Mouse (Mus musculus) forebrain, embryonic 16.5 days (tissue): ENCODE measurements around the gene Doxl2. TPM values are rescaled to one million over a fixed set of nuclear protein-coding genes. Genes with fewer than 3 reads are reported as not detected.
"Not testable (repeated sequence)": the region's sequence is repeated elsewhere in the genome, so short reads cannot be mapped to it uniquely, and the experiment has no call there.

Experiments used
- ATAC-seq: fragments of 200-750 bp; cut with Nextera tagmentation; 2 replicates; pipeline ENCODE4 v1.8.0; 2017; ENCODE audit warnings: mild to moderate bottlenecking, moderate library complexity
- H3K27ac ChIP-seq: fragments of 300-500 bp; sonication (generic); 2 replicates; pipeline ENCODE4 v1.5.1; 2014; ENCODE audit warnings: low read length, control low read depth
- H3K27me3 ChIP-seq: fragments of 300-500 bp; sonication (generic); replicated peaks from 2 replicates; pipeline ENCODE4 v1.6.1; 2014; ENCODE audit warnings: low read length; ENCODE audit not compliant: control insufficient read depth, insufficient read depth
- H3K36me3 ChIP-seq: fragments of 300-500 bp; sonication (generic); 2 replicates; pipeline ENCODE4 v1.6.1; 2014; ENCODE audit not compliant: control insufficient read depth, insufficient read depth
- H3K4me1 ChIP-seq: fragments of 300-500 bp; sonication (generic); replicated peaks from 2 replicates; pipeline ENCODE4 v1.6.1; 2014; ENCODE audit warnings: low read length; ENCODE audit not compliant: control insufficient read depth, insufficient read depth
- H3K4me2 ChIP-seq: fragments of 300-500 bp; sonication (generic); 2 replicates; pipeline ENCODE4 v1.6.1; 2014; ENCODE audit warnings: mild to moderate bottlenecking, low read length, control low read depth
- H3K4me3 ChIP-seq: fragments of 300-500 bp; sonication (generic); replicated peaks from 2 replicates; pipeline ENCODE4 v1.5.1; 2014; ENCODE audit warnings: mild to moderate bottlenecking, low read length, control low read depth
- H3K9ac ChIP-seq: fragments of 300-500 bp; sonication (generic); replicated peaks from 2 replicates; pipeline ENCODE4 v1.6.1; 2014; ENCODE audit warnings: low read depth, low read length, control low read depth
- H3K9me3 ChIP-seq: fragments of 300-500 bp; sonication (generic); 2 replicates; pipeline ENCODE4 v1.6.1; 2016; ENCODE audit warnings: low read length; ENCODE audit not compliant: control insufficient read depth
- WGBS: fragments of 180-500 bp; shearing (Covaris S2); extraction: QIAGEN DNeasy Blood & Tissue Kit; methylation state at CpG from one replicate; pipeline ENCODE4 v1.1.7; 2014; 5-methylcytosine and 5-hydroxymethylcytosine counted together
- polyA plus RNA-seq: library from polyadenylated mRNA; unstranded; fragments of >200 nt; fragmentation: Nextera tagmentation; extraction: Ambion mirVana; gene quantifications from 2 replicates; pipeline ENCODE4 v1.2.1, GENCODE M21; 2015

Doxl2 gene
- polyA plus RNA-seq, 1 experiment from 2014 or later, result not detected

DNA sequence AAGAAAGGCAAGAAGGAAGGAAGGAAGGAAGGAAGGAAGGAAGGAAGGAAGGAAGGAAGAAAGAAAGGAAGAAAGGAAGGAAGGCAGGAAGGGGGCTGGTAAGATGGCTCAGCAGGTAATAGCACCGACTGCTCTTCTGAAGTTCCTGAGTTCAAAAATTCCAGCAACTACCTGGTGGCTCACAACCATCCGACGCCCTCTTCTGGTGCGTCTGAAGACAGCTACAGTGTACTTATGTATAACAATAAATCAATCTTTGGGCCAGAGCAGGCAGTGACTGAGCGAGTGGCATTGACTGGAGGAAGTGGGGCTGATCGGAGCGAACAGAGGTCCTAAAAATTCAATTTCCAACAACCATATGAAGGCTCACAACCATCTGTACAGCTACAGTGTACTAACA is 15.6 kb upstream of the Doxl2 start:
- H3K27ac ChIP-seq, H3K4me3 ChIP-seq, H3K4me2 ChIP-seq, H3K36me3 ChIP-seq, H3K27me3 ChIP-seq, ATAC-seq, H3K4me1 ChIP-seq, H3K9me3 ChIP-seq, H3K9ac ChIP-seq: not testable (repeated sequence)
- 28% methylated on average over 7 of the region's 7 CpGs for WGBS

GRCm38 (mm10) chr6:48966696-48967095 is 8.1 kb upstream of the Doxl2 start:
- H3K27me3 ChIP-seq, H3K4me1 ChIP-seq, H3K9ac ChIP-seq, H3K36me3 ChIP-seq, H3K4me3 ChIP-seq, H3K9me3 ChIP-seq, H3K27ac ChIP-seq, H3K4me2 ChIP-seq, ATAC-seq: not testable (repeated sequence)
- 85% methylated on average over 5 of the region's 5 CpGs for WGBS

DNA sequence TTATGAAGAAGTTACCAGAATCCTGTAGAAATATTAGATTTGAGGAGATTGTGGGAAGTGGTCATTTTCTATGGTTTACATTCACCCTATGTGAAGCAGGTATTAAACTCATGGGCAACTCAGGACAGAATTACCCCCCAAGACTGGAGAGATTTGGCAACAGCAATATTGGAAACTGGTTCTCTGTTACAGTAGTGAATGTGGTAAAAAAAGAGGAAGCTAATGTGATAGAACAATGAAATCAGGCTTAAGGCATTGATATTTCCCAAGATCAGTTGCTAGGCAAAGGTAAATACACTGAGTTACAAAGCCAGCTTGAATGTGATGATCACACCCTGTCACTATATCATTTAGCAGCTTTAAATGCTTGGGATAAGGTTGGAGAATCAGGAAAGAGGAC is 6.9 kb upstream of the Doxl2 start:
- Histone ChIP-seq H3K27ac (no peak overlapping the region), H3K27me3 (no peaks in the 10 kb centered on the region), H3K4me3 (no peak overlapping the region), H3K9ac (no peak overlapping the region), H3K9me3 (no peaks in the 10 kb centered on the region), H3K4me1 (no peaks in the 10 kb centered on the region), H3K36me3 (no peaks in the 10 kb centered on the region), H3K4me2 (no peak overlapping the region)
- ATAC-seq, result no peak

GRCm38 (mm10) chr6:48979616-48980015 is 4.9 kb downstream of the Doxl2 start:
- Histone ChIP-seq H3K36me3 (no peaks in the 10 kb centered on the region), H3K4me2 (no peak overlapping the region), H3K27me3 (0 out of 2 replicates have a peak, but pooled peaks cover 3% of the 10 kb centered on the region), H3K4me1 (no peaks in the 10 kb centered on the region), H3K9ac (no peak overlapping the region), H3K4me3 (no peak overlapping the region), H3K9me3 (no peaks in the 10 kb centered on the region), H3K27ac (no peak overlapping the region)
- WGBS, result 56% methylated on average over 1 of the region's 1 CpGs
- ATAC-seq, result no peak

GRCm38 (mm10) chr6:48982305-48982704 is 7.5 kb downstream of the Doxl2 start:
- H3K36me3 ChIP-seq, result no peaks in the 10 kb centered on the region
- no peaks in the 10 kb centered on the region for H3K9me3 ChIP-seq
- WGBS, result 80% methylated on average over 3 of the region's 3 CpGs
- no peak overlapping the region for H3K9ac ChIP-seq
- no peak overlapping the region for H3K27ac ChIP-seq
- H3K27me3 ChIP-seq, result 0 out of 2 replicates have a peak, but pooled peaks cover 3% of the 10 kb centered on the region
- H3K4me2 ChIP-seq, result no peak overlapping the region
- no peak overlapping the region for H3K4me3 ChIP-seq
- H3K4me1 ChIP-seq, result no peaks in the 10 kb centered on the region
- ATAC-seq, result no peak

DNA sequence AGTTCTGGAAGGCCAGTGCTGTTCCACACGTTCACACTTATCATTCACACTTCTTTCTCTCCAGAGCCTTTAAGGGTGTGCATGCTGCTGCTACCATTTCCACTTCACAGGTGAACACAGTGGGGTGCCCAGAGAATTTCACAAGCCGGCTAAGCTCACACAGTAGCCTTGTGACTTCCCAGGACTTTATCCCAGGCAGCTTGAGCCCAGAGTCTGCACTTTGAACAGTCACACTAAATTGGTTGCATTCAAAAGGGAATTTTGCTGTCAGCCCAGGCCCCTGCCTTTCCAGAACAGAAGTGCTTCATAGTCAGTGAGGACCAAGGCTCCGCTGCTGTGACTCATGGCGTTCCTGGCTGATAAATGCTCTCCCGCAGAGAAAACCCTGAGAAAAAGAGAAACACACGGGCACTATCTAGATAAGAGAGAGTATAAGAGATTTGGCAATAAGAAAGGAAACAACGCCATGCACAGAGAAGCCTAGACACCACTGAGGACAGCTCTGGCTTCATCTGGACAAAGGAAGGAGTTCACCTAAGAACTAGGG is 11.8 kb downstream of the Doxl2 start, which contains the start of gene Svs1:
TSS of gene Svs1 (plus strand) at position 418 of the 547 bp plus-strand sequence.
- Histone ChIP-seq H3K36me3 (no peaks in the 10 kb centered on the region), H3K27ac (no peak within 1 kb of the TSS), H3K9ac (no peak within 1 kb of the TSS), H3K27me3 (no peaks in the 10 kb centered on the region), H3K4me3 (no peak within 1 kb of the TSS), H3K4me2 (no peak within 1 kb of the TSS), H3K4me1 (no peaks in the 10 kb centered on the region), H3K9me3 (no peaks in the 10 kb centered on the region)
- WGBS, result 67% methylated on average over 7 of the region's 7 CpGs
- ATAC-seq, result no peak

- Histone ChIP-seq H3K27me3 (no peaks in the 10 kb centered on the region), H3K4me1 (no peaks in the 10 kb centered on the region), H3K9ac (no peak overlapping the region), H3K4me3 (no peak overlapping the region), H3K4me2 (no peak overlapping the region), H3K27ac (no peak overlapping the region), H3K36me3 (no peaks in the 10 kb centered on the region), H3K9me3 (no peaks in the 10 kb centered on the region)
- ATAC-seq, result no peak
- WGBS, result 95% methylated on average over 5 of the region's 5 CpGs
Measured at GRCm38 (mm10) chr6:48989971-48990370, 15.2 kb downstream of the Doxl2 start.

DNA sequence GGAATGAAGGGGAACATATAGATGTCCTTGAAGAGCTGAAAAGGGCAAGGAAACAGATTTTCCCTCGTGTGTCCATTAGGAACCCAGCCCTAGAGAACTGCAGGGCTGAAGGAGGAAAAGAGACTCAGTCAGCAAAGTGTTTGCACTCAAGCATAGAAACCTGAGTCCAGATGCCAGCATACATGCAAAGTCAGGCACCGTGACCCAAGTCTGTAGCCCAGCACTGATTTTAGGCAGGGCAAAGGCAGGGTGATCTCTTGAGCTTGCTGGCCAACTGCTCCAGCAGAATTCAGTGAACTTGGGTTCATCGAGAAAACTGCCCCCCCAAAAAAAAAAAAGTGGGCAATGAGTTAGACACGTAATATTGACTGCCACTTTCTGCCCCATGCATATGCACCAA is 17.2 kb downstream of the Doxl2 start:
- Histone ChIP-seq H3K4me2 (no peak overlapping the region), H3K4me1 (no peaks in the 10 kb centered on the region), H3K27ac (no peak overlapping the region), H3K27me3 (no peaks in the 10 kb centered on the region), H3K9ac (no peak overlapping the region), H3K9me3 (no peaks in the 10 kb centered on the region), H3K36me3 (no peaks in the 10 kb centered on the region), H3K4me3 (no peak overlapping the region)
- WGBS, result 79% methylated on average over 4 of the region's 4 CpGs
- ATAC-seq, result no peak

- ATAC-seq, result no peak
- H3K4me2 ChIP-seq, result no peak overlapping the region
- H3K9ac ChIP-seq, result no peak overlapping the region
- no peak overlapping the region for H3K27ac ChIP-seq
- H3K36me3 ChIP-seq, result no peaks in the 10 kb centered on the region
- H3K9me3 ChIP-seq, result no peaks in the 10 kb centered on the region
- H3K4me3 ChIP-seq, result no peak overlapping the region
- no peaks in the 10 kb centered on the region for H3K4me1 ChIP-seq
- 84% methylated on average over 6 of the region's 6 CpGs for whole genome bisulfite sequencing
- H3K27me3 ChIP-seq, result no peaks in the 10 kb centered on the region
Measured at GRCm38 (mm10) chr6:48998186-48998585, 23.4 kb downstream of the Doxl2 start.

GRCm38 (mm10) chr6:48998796-48999195 is 24.0 kb downstream of the Doxl2 start:
- H3K9ac ChIP-seq, result no peak overlapping the region
- H3K27ac ChIP-seq, result no peak overlapping the region
- no peak overlapping the region for H3K4me3 ChIP-seq
- no peaks in the 10 kb centered on the region for H3K36me3 ChIP-seq
- no peak for ATAC-seq
- H3K4me2 ChIP-seq, result no peak overlapping the region
- 92% methylated on average over 4 of the region's 4 CpGs for WGBS
- H3K9me3 ChIP-seq, result no peaks in the 10 kb centered on the region
- no peaks in the 10 kb centered on the region for H3K27me3 ChIP-seq
- no peaks in the 10 kb centered on the region for H3K4me1 ChIP-seq
